Mouse (Mus musculus) midbrain, embryonic 14.5 days (tissue): ENCODE measurements around the gene Col26a1. TPM values are rescaled to one million over a fixed set of nuclear protein-coding genes. Genes with fewer than 3 reads are reported as not detected.

Experiments used
- ATAC-seq: fragments of 200-750 bp; cut with Nextera tagmentation; 2 replicates; pipeline ENCODE4 v1.8.0; 2017; ENCODE audit warnings: moderate number of reproducible peaks, moderate library complexity; ENCODE audit not compliant: low FRiP score, low TSS enrichment
- DNase-seq: peaks from one replicate; pipeline ENCODE4 v3.0.0-alpha.2; 2015
- H3K27ac ChIP-seq: fragments of 300-500 bp; sonication (generic); replicated peaks from 2 replicates; pipeline ENCODE4 v1.5.1; 2014; ENCODE audit warnings: mild to moderate bottlenecking, low read depth, low read length, moderate library complexity
- H3K27me3 ChIP-seq: fragments of 300-500 bp; sonication (generic); 2 replicates; pipeline ENCODE4 v1.6.1; 2014; ENCODE audit warnings: low read length, control low read depth, mixed read lengths; ENCODE audit not compliant: control insufficient read depth, insufficient read depth
- H3K36me3 ChIP-seq: fragments of 300-500 bp; sonication (generic); 2 replicates; pipeline ENCODE4 v1.6.1; 2014; ENCODE audit warnings: low read length, control low read depth; ENCODE audit not compliant: control insufficient read depth, insufficient read depth
- H3K4me1 ChIP-seq: fragments of 300-500 bp; sonication (generic); 2 replicates; pipeline ENCODE4 v1.6.1; 2014; ENCODE audit warnings: mild to moderate bottlenecking, antibody characterized with exemption, low read length, control low read depth; ENCODE audit not compliant: control insufficient read depth, insufficient read depth
- H3K4me2 ChIP-seq: fragments of 300-500 bp; sonication (generic); 2 replicates; pipeline ENCODE4 v1.6.1; 2014; ENCODE audit warnings: mild to moderate bottlenecking, low read length, moderate library complexity
- H3K4me3 ChIP-seq: fragments of 300-500 bp; sonication (generic); replicated peaks from 2 replicates; pipeline ENCODE4 v1.5.1; 2014; ENCODE audit warnings: low read depth, low read length
- H3K9ac ChIP-seq: fragments of 300-500 bp; sonication (generic); replicated peaks from 2 replicates; pipeline ENCODE4 v1.6.1; 2014; ENCODE audit warnings: mild to moderate bottlenecking, low read length, moderate library complexity
- H3K9me3 ChIP-seq: fragments of 300-500 bp; sonication (generic); 2 replicates; pipeline ENCODE4 v1.6.1; 2016; ENCODE audit warnings: low read length, control low read depth, mixed read lengths; ENCODE audit not compliant: control insufficient read depth
- WGBS: fragments of 180-500 bp; shearing (Covaris S2); extraction: QIAGEN DNeasy Blood & Tissue Kit; methylation state at CpG from one replicate; pipeline ENCODE4 v1.1.7; 2014; 5-methylcytosine and 5-hydroxymethylcytosine counted together
- polyA plus RNA-seq: library from polyadenylated mRNA; unstranded; fragments of >200 nt; fragmentation: Nextera tagmentation; extraction: Ambion mirVana; gene quantifications from 2 replicates; pipeline ENCODE4 v1.2.1, GENCODE M21; 2014

The Col26a1 gene
- polyA plus RNA-seq, 1 experiment from 2014 or later, result 16.2 TPM

DNA sequence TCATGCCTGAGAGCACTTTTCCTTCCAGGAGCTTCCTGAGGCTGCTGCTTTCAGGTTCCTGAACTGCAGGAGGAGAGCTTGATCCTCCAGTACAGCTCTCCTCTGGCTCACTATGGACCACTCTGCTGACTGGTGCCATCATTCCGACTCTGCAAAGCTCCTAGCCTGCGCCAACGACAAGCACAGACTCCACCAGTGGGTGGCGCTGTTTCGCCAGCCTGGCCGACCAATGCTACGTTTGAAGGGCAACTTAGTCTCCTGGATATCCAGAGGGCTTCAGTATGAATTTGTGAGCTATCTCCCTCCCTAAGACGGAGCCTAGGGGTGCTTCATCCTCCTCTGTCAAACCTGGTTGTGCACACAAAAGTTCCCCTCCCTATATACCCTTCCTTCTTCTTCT is 43.0 kb downstream of the Col26a1 start:
- no peak for ATAC-seq
- Histone ChIP-seq H3K27ac (no peak overlapping the region), H3K4me3 (no peak overlapping the region), H3K4me2 (no peak overlapping the region), H3K9me3 (no peaks in the 10 kb centered on the region), H3K27me3 (no peaks in the 10 kb centered on the region), H3K4me1 (no peaks in the 10 kb centered on the region), H3K36me3 (no peaks in the 10 kb centered on the region), H3K9ac (no peak overlapping the region)
- DNase-seq, result peak; percentile 56
- 8% methylated on average over 8 of the region's 8 CpGs for WGBS

DNA sequence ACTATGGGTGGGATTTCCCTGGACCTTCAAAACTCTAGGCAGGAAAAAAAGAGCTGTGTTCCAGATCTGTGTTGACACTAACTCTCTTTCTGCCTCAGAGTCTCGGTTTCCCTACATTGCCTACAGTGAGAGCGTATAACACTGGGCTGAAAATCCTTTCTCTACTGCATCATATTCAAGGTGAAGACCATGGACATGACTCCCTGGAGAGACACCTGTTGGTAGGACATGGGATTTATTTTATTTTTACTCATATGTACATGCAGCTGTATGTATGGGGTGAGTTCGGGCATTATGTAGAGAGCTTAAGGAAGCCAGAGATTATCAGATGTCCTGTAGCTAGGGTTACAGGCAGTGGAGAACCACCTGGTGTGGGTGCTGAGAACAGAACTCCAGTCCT is 50.0 kb downstream of the Col26a1 start:
- Histone ChIP-seq H3K9me3 (no peaks in the 10 kb centered on the region), H3K36me3 (no peaks in the 10 kb centered on the region), H3K4me2 (no peak overlapping the region), H3K4me1 (no peaks in the 10 kb centered on the region), H3K9ac (no peak overlapping the region), H3K27ac (no peak overlapping the region), H3K4me3 (no peak overlapping the region), H3K27me3 (no peaks in the 10 kb centered on the region)
- DNase-seq, result no peak
- 91% methylated on average over 3 of the region's 3 CpGs for whole genome bisulfite sequencing
- no peak for ATAC-seq

DNA sequence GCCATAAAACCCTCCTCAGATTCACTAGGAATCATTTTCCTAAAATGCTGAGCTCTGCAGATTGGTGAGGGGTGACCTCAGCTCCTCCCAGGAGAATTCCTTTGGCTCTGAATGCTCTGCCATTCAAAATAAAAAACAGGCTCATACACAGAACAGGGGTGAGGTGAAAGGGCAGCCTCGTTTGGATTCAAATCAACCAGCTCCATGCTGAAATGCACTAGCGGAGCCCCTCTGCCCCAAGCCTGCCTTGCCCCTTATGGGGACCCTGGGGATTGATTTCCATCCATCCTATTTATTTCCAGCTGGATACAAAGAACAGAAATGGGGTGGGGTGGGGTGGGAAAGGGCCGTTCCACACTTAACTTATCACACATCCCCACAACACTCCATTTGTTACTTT is 52.9 kb downstream of the Col26a1 start:
- DNase-seq (no peak), ATAC-seq (no peak)
- H3K27me3 ChIP-seq, result no peaks in the 10 kb centered on the region
- H3K9me3 ChIP-seq, result no peaks in the 10 kb centered on the region
- no peaks in the 10 kb centered on the region for H3K4me1 ChIP-seq
- no peaks in the 10 kb centered on the region for H3K36me3 ChIP-seq
- no peak overlapping the region for H3K9ac ChIP-seq
- WGBS, result 79% methylated on average over 3 of the region's 3 CpGs
- H3K4me3 ChIP-seq, result no peak overlapping the region
- H3K27ac ChIP-seq, result no peak overlapping the region
- H3K4me2 ChIP-seq, result no peak overlapping the region

DNA sequence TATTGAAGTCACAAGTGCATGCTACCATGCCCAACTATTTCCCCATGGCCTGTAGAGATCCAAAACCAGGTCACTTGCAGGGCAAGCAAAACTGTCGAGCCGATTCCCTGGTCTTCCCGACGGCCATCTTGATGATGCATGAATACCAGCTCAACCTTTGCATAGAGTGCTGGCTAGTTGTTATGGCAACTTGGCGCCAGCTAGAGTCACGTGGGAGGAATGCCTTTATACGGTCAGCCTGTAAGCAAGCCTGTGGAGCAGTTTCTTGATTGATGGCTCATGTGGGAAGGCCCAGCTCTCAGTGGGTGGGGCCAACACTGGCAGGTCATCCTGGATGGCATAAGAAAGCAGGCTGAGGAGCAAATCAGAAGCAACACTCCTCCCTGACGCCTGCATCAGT is 61.0 kb downstream of the Col26a1 start:
- H3K27me3 ChIP-seq, result no peaks in the 10 kb centered on the region
- no peaks in the 10 kb centered on the region for H3K4me1 ChIP-seq
- no peak overlapping the region for H3K9ac ChIP-seq
- no peak overlapping the region for H3K4me2 ChIP-seq
- WGBS, result 81% methylated on average over 8 of the region's 8 CpGs
- DNase-seq (no peak), ATAC-seq (no peak)
- no peaks in the 10 kb centered on the region for H3K9me3 ChIP-seq
- H3K36me3 ChIP-seq, result no peaks in the 10 kb centered on the region
- H3K4me3 ChIP-seq, result no peak overlapping the region
- no peak overlapping the region for H3K27ac ChIP-seq

DNA sequence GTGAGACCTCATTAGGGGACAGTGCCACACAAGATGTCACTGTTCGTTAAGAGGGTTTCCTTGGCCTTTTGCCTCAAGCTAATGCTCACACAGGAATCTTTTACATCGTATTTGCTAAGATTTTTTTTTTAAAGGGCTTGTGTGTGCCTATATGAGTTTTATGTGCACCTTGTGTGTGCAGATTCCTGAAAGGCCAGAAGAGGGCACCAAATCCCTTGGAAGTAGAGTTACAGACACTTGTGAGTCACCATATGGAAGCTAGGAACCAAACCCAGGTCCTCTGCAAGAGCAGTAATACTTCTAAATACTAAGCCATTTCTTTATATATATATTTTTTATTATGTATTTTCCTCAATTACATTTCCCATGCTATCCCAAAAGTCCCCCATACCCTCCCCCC is 62.1 kb downstream of the Col26a1 start:
- Histone ChIP-seq H3K4me2 (no peak overlapping the region), H3K27ac (no peak overlapping the region), H3K9ac (no peak overlapping the region), H3K27me3 (no peaks in the 10 kb centered on the region), H3K4me3 (no peak overlapping the region), H3K36me3 (no peaks in the 10 kb centered on the region), H3K4me1 (no peaks in the 10 kb centered on the region), H3K9me3 (no peaks in the 10 kb centered on the region)
- WGBS, result 91% methylated on average over 2 of the region's 2 CpGs
- ATAC-seq (no peak), DNase-seq (no peak)

DNA sequence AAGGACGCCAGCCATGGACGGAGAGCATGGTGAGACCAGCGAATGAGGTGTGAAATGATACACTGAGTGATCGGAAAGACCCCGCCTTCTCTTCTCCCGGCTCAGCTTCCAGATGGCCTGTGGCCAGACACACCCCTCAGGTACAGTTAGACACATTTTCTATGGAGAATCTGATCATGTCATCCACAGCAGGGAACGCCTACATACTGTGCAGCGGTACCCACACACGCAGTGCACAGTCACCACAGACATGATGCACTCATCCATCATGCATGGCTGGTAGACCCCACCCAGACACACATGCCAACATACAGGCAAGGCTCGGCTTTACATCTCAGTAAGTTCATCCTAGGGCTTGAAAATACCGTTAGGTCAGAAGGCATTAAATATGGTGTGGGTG is 63.3 kb downstream of the Col26a1 start:
- no peak overlapping the region for H3K9ac ChIP-seq
- DNase-seq (no peak), ATAC-seq (no peak)
- H3K9me3 ChIP-seq, result no peaks in the 10 kb centered on the region
- H3K4me3 ChIP-seq, result no peak overlapping the region
- no peaks in the 10 kb centered on the region for H3K27me3 ChIP-seq
- H3K27ac ChIP-seq, result no peak overlapping the region
- no peak overlapping the region for H3K4me2 ChIP-seq
- no peaks in the 10 kb centered on the region for H3K4me1 ChIP-seq
- H3K36me3 ChIP-seq, result no peaks in the 10 kb centered on the region
- WGBS, result 82% methylated on average over 11 of the region's 11 CpGs

DNA sequence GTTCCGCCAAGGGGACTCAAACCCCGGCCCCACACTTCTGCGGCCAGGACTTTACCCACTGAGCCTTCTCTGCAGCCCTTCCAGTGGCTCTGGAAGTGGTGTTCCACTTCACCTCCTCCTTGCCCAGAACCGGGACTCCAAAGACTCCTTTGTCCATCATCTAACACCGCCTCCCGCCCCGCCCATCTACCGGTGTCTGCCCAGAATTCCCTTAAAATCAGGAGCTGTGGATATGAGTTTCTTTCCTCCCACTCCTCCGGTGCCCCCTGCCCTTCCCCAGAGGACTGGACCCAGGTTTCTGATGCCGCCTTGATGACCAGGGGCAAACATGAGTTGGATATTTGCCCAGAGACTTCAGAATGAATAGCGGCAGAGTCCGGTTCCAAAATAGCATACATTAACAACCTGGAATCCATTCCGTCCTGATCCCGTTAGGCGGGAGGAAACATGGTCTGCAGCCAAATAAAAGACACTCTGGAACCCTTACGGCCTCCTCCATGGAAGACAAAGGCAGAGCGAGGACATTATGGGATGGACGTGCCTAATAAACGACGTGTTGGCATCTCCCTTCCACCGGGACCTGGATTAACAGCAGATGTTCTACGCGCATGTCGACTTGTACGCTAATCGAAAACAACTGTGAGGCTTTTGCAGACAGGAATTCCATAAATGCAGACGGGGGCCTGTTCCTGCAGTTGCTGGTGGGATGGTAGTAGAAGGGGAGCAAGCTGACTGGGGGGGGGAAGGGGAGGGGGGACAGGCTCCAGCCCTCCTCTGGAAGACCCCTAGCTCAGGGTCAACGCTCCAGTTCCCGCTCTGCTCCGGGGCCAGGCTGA is 72.3 kb downstream of the Col26a1 start:
- no peak overlapping the region for H3K4me2 ChIP-seq
- ATAC-seq (no peak), DNase-seq (peak; percentile 21)
- no peak overlapping the region for H3K27ac ChIP-seq
- H3K4me1 ChIP-seq, result no peaks in the 10 kb centered on the region
- H3K27me3 ChIP-seq, result no peaks in the 10 kb centered on the region
- no peaks in the 10 kb centered on the region for H3K9me3 ChIP-seq
- no peak overlapping the region for H3K9ac ChIP-seq
- no peaks in the 10 kb centered on the region for H3K36me3 ChIP-seq
- H3K4me3 ChIP-seq, result no peak overlapping the region
- 63% methylated on average over 30 of the region's 30 CpGs for WGBS

DNA sequence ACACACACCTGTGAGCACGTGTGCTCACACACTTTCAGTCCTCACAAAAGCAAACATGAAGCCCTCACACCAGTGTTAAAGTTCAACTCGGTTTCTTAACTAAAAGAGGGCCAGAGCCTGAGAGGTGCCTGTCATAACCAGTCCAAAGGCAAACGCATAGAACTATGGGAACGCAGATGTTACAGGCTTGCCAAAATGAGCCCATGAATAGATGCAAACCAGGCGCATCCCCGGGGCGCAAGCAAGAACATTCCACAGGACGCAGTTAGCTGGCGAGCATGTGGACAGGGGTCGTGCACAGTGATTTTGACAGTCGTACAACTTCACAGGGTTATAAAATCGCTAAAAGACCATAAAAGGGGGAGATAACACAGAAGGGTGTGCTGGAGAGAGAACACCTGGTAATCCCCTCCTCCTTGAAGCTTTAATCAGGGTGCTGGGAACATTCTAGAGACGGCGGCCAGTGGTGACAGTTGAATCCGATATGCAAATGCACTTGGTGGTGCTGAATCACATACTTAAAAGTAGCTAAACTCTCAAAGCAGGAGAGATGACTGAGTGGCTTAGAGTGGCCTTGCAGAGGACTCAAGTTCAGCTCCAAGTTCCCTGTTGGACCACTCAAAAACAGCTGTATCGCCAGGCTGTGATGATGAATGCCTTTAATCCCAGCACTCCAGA is 76.5 kb downstream of the Col26a1 start:
- no peak overlapping the region for H3K9ac ChIP-seq
- no peak overlapping the region for H3K27ac ChIP-seq
- 79% methylated on average over 16 of the region's 16 CpGs for WGBS

DNA sequence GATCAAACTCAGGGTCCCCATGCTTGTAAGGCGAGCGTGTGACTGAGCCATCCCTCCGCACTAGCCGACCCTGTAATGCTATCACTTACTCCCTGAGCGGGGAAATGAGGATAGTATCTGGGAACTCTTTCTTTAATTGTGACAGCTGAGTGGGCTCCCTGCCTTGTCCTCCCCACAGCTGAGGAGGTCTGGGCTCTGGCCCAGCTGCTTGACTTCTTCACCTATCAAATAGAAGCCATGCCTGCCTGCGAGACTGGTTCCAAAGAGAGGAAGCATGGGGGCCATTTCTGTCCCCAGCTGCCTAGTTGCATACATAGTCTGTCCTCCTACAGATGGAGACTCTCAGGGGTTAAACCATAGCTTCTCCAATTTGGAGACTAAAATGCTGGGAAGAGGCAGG is 78.0 kb downstream of the Col26a1 start:
- 82% methylated on average over 6 of the region's 6 CpGs for WGBS
- H3K4me1 ChIP-seq, result 0 out of 2 replicates have a peak, but pooled peaks cover 7% of the 10 kb centered on the region
- ATAC-seq (no peak), DNase-seq (no peak)
- no peak overlapping the region for H3K9ac ChIP-seq
- H3K9me3 ChIP-seq, result no peaks in the 10 kb centered on the region
- H3K27me3 ChIP-seq, result no peaks in the 10 kb centered on the region
- no peak overlapping the region for H3K4me3 ChIP-seq
- no peak overlapping the region for H3K4me2 ChIP-seq
- H3K36me3 ChIP-seq, result no peaks in the 10 kb centered on the region
- H3K27ac ChIP-seq, result no peak overlapping the region

More for the DNA sequence above, 76.5 kb downstream of the Col26a1 start:
- Histone ChIP-seq H3K36me3 (no peaks in the 10 kb centered on the region), H3K27me3 (no peaks in the 10 kb centered on the region), H3K4me1 (0 out of 2 replicates have a peak, but pooled peaks cover 7% of the 10 kb centered on the region), H3K9me3 (no peaks in the 10 kb centered on the region), H3K4me2 (no peak overlapping the region), H3K4me3 (no peak overlapping the region)
- DNase-seq, result no peak
- no peak for ATAC-seq
